Mouse (Mus musculus) kidney, adult 2 months (tissue): ENCODE measurements at regions not wholly inside any gene's neighbourhood (a gene's known extent, or its start where the extent isn't known, plus 50 kb on each side); places are given as distances from the start of the nearest gene placed in this dataset.
A peak's percentile ranks its signal among the peaks of the same experiment; 100 is the strongest.

Experiments used
- DNase-seq: peaks from one replicate; pipeline ENCODE4 v3.0.0; 2021
- H3K27ac ChIP-seq: fragments of 200-500 bp; 2 replicates; pipeline ENCODE4 v1.5.1; 2012; ENCODE audit warnings: low read depth, low read length, control low read depth, inconsistent platforms; ENCODE audit not compliant: insufficient read depth
- H3K27me3 ChIP-seq: fragments of 200-500 bp; replicated peaks from 2 replicates; pipeline ENCODE4 v1.6.1; 2012; ENCODE audit warnings: mild to moderate bottlenecking, moderate library complexity, low read length, inconsistent platforms; ENCODE audit not compliant: control insufficient read depth, insufficient read depth
- H3K36me3 ChIP-seq: fragments of 200-500 bp; 2 replicates; pipeline ENCODE4 v1.6.1; 2012; ENCODE audit warnings: mild to moderate bottlenecking, moderate library complexity, low read length, inconsistent platforms; ENCODE audit not compliant: control insufficient read depth, insufficient read depth
- H3K4me1 ChIP-seq: fragments of 200-500 bp; 2 replicates; pipeline ENCODE4 v1.6.1; 2011; ENCODE audit warnings: low read length; ENCODE audit not compliant: control insufficient read depth, insufficient read depth
- H3K4me3 ChIP-seq: fragments of 200-500 bp; 2 replicates; pipeline ENCODE4 v1.5.1; 2011; ENCODE audit warnings: mild to moderate bottlenecking, low read depth, low read length, control low read depth; ENCODE audit not compliant: insufficient read depth
- CTCF ChIP-seq: fragments of 200-500 bp; conservative IDR thresholded peaks from 2 replicates; pipeline ENCODE4 v1.5.1; 2011; ENCODE audit warnings: low read depth, mild to moderate bottlenecking, control low read depth, low read length, moderate library complexity, mixed read lengths; ENCODE audit not compliant: insufficient read depth, insufficient read length
- POLR2A ChIP-seq: fragments of 200-500 bp; IDR thresholded peaks from one replicate; pipeline ENCODE4 v1.6.1; 2011; ENCODE audit warnings: low read depth, low read length, control low read depth
- WGBS: fragments of 180-500 bp; shearing (Covaris S2); methylation state at CpG from one replicate; pipeline ENCODE4 v1.1.7; 2018; 5-methylcytosine and 5-hydroxymethylcytosine counted together

- Histone ChIP-seq H3K4me3 (no peak overlapping the region), H3K27me3 (no peaks in the 10 kb centered on the region), H3K36me3 (no peaks in the 10 kb centered on the region), H3K27ac (no peak overlapping the region), H3K4me1 (no peaks in the 10 kb centered on the region; the same call in 1 of the 2 replicates)
- WGBS: 69% methylated on average over 3 of the region's 3 CpGs
- DNase-seq: no peak
- no peak for TF ChIP-seq POLR2A
- no peak for TF ChIP-seq CTCF
These were observed 56.9 kb downstream of the Klf4 start for GRCm38 (mm10) chr4:55475409-55475808.

- TF ChIP-seq POLR2A: no peak
- no peak for TF ChIP-seq CTCF
- DNase-seq: no peak
- 86% methylated on average over 16 of the region's 16 CpGs for WGBS
These were observed 58.0 kb downstream of the Klf4 start for GRCm38 (mm10) chr4:55474044-55474788.

GRCm38 (mm10) chr4:55472649-55473048 is 59.6 kb downstream of the Klf4 start:
- Histone ChIP-seq H3K4me3 (no peak overlapping the region), H3K36me3 (no peaks in the 10 kb centered on the region), H3K27me3 (no peaks in the 10 kb centered on the region), H3K27ac (no peak overlapping the region), H3K4me1 (no peaks in the 10 kb centered on the region; the same call in 1 of the 2 replicates)
- 66% methylated on average over 2 of the region's 2 CpGs for WGBS
- DNase-seq: peak; percentile 7
- no peak for TF ChIP-seq CTCF
- no peak for TF ChIP-seq POLR2A

More at GRCm38 (mm10) chr4:55474044-55474788, 58.0 kb downstream of the Klf4 start:
- Histone ChIP-seq H3K27me3 (no peaks in the 10 kb centered on the region), H3K4me3 (no peak overlapping the region), H3K4me1 (no peaks in the 10 kb centered on the region; the same call in 1 of the 2 replicates), H3K36me3 (no peaks in the 10 kb centered on the region), H3K27ac (no peak overlapping the region)

GRCm38 (mm10) chr4:55470779-55471663 is 61.2 kb downstream of the Klf4 start:
- no peaks in the 10 kb centered on the region for H3K27me3 ChIP-seq
- no peaks in the 10 kb centered on the region for H3K36me3 ChIP-seq
- H3K4me3 ChIP-seq: no peak overlapping the region
- peak; percentile 35 for DNase-seq
- 65% methylated on average over 13 of the region's 13 CpGs for WGBS
- H3K4me1 ChIP-seq: no peaks in the 10 kb centered on the region; the same call in 1 of the 2 replicates
- no peak overlapping the region for H3K27ac ChIP-seq
- TF ChIP-seq POLR2A (no peak), CTCF (no peak)

- TF ChIP-seq POLR2A: no peak
- Histone ChIP-seq H3K27me3 (no peaks in the 10 kb centered on the region), H3K4me1 (no peaks in the 10 kb centered on the region), H3K27ac (no peak overlapping the region), H3K36me3 (no peaks in the 10 kb centered on the region), H3K4me3 (no peak overlapping the region)
- 39% methylated on average over 8 of the region's 8 CpGs for WGBS
- no peak for DNase-seq
These were observed 68.1 kb downstream of the Klf4 start for GRCm38 (mm10) chr4:55464192-55464591.

GRCm38 (mm10) chr4:55461927-55462326 is 70.3 kb downstream of the Klf4 start:
- H3K4me1 ChIP-seq: no peaks in the 10 kb centered on the region
- TF ChIP-seq POLR2A (no peak), CTCF (no peak)
- H3K36me3 ChIP-seq: no peaks in the 10 kb centered on the region
- 78% methylated on average over 5 of the region's 5 CpGs for whole genome bisulfite sequencing
- no peaks in the 10 kb centered on the region for H3K27me3 ChIP-seq
- no peak overlapping the region for H3K4me3 ChIP-seq
- no peak overlapping the region for H3K27ac ChIP-seq
- no peak for DNase-seq

- Histone ChIP-seq H3K4me3 (no peak overlapping the region), H3K36me3 (no peaks in the 10 kb centered on the region), H3K27ac (no peak overlapping the region), H3K4me1 (no peaks in the 10 kb centered on the region), H3K27me3 (no peaks in the 10 kb centered on the region)
- 71% methylated on average over 5 of the region's 5 CpGs for WGBS
- DNase-seq: no peak
- no peak for TF ChIP-seq CTCF
- no peak for TF ChIP-seq POLR2A
These were observed 78.4 kb downstream of the Klf4 start for GRCm38 (mm10) chr4:55453902-55454301.
